Mouse (Mus musculus) olfactory bulb, adult 2 months (tissue): ENCODE measurements around the gene Rln3. TPM values are rescaled to one million over a fixed set of nuclear protein-coding genes. Genes with fewer than 3 reads are reported as not detected.
A peak's percentile ranks its signal among the peaks of the same experiment; 100 is the strongest.
"Not testable (repeated sequence)": the region's sequence is repeated elsewhere in the genome, so short reads cannot be mapped to it uniquely, and the experiment has no call there.

Source experiments
- H3K27ac ChIP-seq: fragments of 200-500 bp; 2 replicates; pipeline ENCODE4 v1.5.1; 2012; ENCODE audit warnings: low read depth, low read length; ENCODE audit not compliant: insufficient read depth
- H3K4me1 ChIP-seq: fragments of 200-500 bp; 2 replicates; pipeline ENCODE4 v1.6.1; 2012; ENCODE audit warnings: low read length; ENCODE audit not compliant: control insufficient read depth, insufficient read depth
- H3K4me3 ChIP-seq: fragments of 200-500 bp; 2 replicates; pipeline ENCODE4 v1.5.1; 2012; ENCODE audit warnings: mild to moderate bottlenecking, low read depth, low read length, moderate library complexity; ENCODE audit not compliant: insufficient read depth
- CTCF ChIP-seq: fragments of 200-500 bp; IDR thresholded peaks from 2 replicates; pipeline ENCODE4 v1.5.1; 2012; ENCODE audit warnings: low read depth, mild to moderate bottlenecking, low read length, moderate library complexity; ENCODE audit not compliant: insufficient read depth
- POLR2A ChIP-seq: fragments of 200-500 bp; IDR thresholded peaks from 2 replicates; pipeline ENCODE4 v1.6.1; 2012; ENCODE audit warnings: mild to moderate bottlenecking, low read depth, low read length, moderate library complexity; ENCODE audit not compliant: insufficient read depth
- WGBS: fragments of 180-500 bp; shearing (Covaris S2); methylation state at CpG from one replicate; pipeline ENCODE4 v1.1.7; 2018; 5-methylcytosine and 5-hydroxymethylcytosine counted together
- polyA plus RNA-seq: library from polyadenylated mRNA; stranded (reverse); fragments of >200 nt; gene quantifications from 2 replicates; pipeline ENCODE4 v1.2.4, GENCODE M21; 2012; ENCODE audit warnings: low replicate concordance; ENCODE audit not compliant: missing spikeins, insufficient read depth, insufficient read length

The Rln3 gene
- polyA plus RNA-seq, 1 experiment, result not detected

GRCm38 (mm10) chr8:84012499-84013165 is 32.2 kb downstream of the Rln3 start:
- TF ChIP-seq CTCF (no peak), POLR2A (no peak)
- peaks cover 24% of the 10 kb centered on the region for H3K4me1 ChIP-seq
- H3K27ac ChIP-seq, result no peak overlapping the region
- WGBS, result 26% methylated on average over 35 of the region's 35 CpGs
- peak overlapping the region; percentile 18 for H3K4me3 ChIP-seq

GRCm38 (mm10) chr8:84011705-84012498 is 32.9 kb downstream of the Rln3 start, which contains the start of gene 2210011C24Rik:
2210011C24Rik (minus strand) TSS chr8:84012171.
- TF ChIP-seq POLR2A (no peak), CTCF (no peak)
- WGBS, result 2% methylated on average over 45 of the region's 45 CpGs
- peak within 1 kb of the TSS; percentile 57 for H3K4me3 ChIP-seq
- H3K4me1 ChIP-seq, result peaks cover 24% of the 10 kb centered on the region
- H3K27ac ChIP-seq, result no peak within 1 kb of the TSS

- Histone ChIP-seq H3K4me3 (peak overlapping the region; percentile 57), H3K4me1 (peaks cover 24% of the 10 kb centered on the region), H3K27ac (no peak overlapping the region)
- 4% methylated on average over 83 of the region's 83 CpGs for whole genome bisulfite sequencing
- TF ChIP-seq POLR2A (no peak), CTCF (peak; percentile 34; the same call in 1 of the 2 replicates)
Observed at GRCm38 (mm10) chr8:84010625-84011611, 33.9 kb downstream of the Rln3 start.

- 2% methylated on average over 11 of the region's 11 CpGs for WGBS
- TF ChIP-seq POLR2A (no peak), CTCF (peak; percentile 91)
- Histone ChIP-seq H3K4me3 (no peak overlapping the region), H3K27ac (no peak overlapping the region), H3K4me1 (peaks cover 27% of the 10 kb centered on the region)
Observed at GRCm38 (mm10) chr8:84009876-84010275, 34.9 kb downstream of the Rln3 start.

- WGBS, result 34% methylated on average over 7 of the region's 7 CpGs
- TF ChIP-seq CTCF (no peak), POLR2A (no peak)
Observed at GRCm38 (mm10) chr8:84008362-84008761, 36.4 kb downstream of the Rln3 start.

GRCm38 (mm10) chr8:84005502-84005901 is 39.3 kb downstream of the Rln3 start:
- H3K27ac ChIP-seq, H3K4me3 ChIP-seq: not testable (repeated sequence)
- peaks cover 16% of the 10 kb centered on the region for H3K4me1 ChIP-seq
- whole genome bisulfite sequencing, result 94% methylated on average over 7 of the region's 7 CpGs

More at GRCm38 (mm10) chr8:84008362-84008761, 36.4 kb downstream of the Rln3 start:
- Histone ChIP-seq H3K27ac (no peak overlapping the region), H3K4me3 (no peak overlapping the region), H3K4me1 (peaks cover 31% of the 10 kb centered on the region)

- WGBS, result under 1% methylated on average over 30 of the region's 30 CpGs
- TF ChIP-seq POLR2A (peak; percentile 43; the same call in 1 of the 2 replicates), CTCF (no peak)
- H3K4me3 ChIP-seq, result peak overlapping the region; percentile 96
- peak overlapping the region; percentile 76 for H3K27ac ChIP-seq
- peaks cover 15% of the 10 kb centered on the region for H3K4me1 ChIP-seq
Observed at GRCm38 (mm10) chr8:84004533-84005201, 40.1 kb downstream of the Rln3 start.

- Histone ChIP-seq H3K4me1 (peaks cover 23% of the 10 kb centered on the region), H3K4me3 (no peak overlapping the region), H3K27ac (no peak overlapping the region)
- 55% methylated on average over 6 of the region's 6 CpGs for WGBS
- no peak for TF ChIP-seq POLR2A
- TF ChIP-seq CTCF, result no peak
Observed at GRCm38 (mm10) chr8:84003612-84004246, 41.1 kb downstream of the Rln3 start.
